Mouse (Mus musculus) CD4-positive, CD25-positive, alpha-beta regulatory T cell, adult 2 months (primary cell): ENCODE data around the gene D17Wsu92e.

Source experiments
- DNase-seq: peaks from one replicate; pipeline ENCODE4 v3.0.0-alpha.2; 2012; ENCODE audit warnings: low read depth, low spot score

Gene D17Wsu92e

GRCm38 (mm10) chr17:27790976-27791375 lies 29.5 kb downstream of the D17Wsu92e start:
- DNase-seq, result no peak

- DNase-seq, result no peak
These were observed 30.4 kb downstream of the D17Wsu92e start for GRCm38 (mm10) chr17:27790015-27790414.

GRCm38 (mm10) chr17:27788456-27789172 lies 31.8 kb downstream of the D17Wsu92e start:
- DNase-seq, result no peak

- DNase-seq, result peak; percentile 26
These were observed 36.9 kb downstream of the D17Wsu92e start for GRCm38 (mm10) chr17:27783567-27783966.

- no peak for DNase-seq
These were observed 39.3 kb downstream of the D17Wsu92e start for GRCm38 (mm10) chr17:27781059-27781687.

- DNase-seq, result no peak
These were observed 40.7 kb downstream of the D17Wsu92e start for GRCm38 (mm10) chr17:27779755-27780154.

GRCm38 (mm10) chr17:27778671-27779355 lies 41.6 kb downstream of the D17Wsu92e start:
- no peak for DNase-seq

- no peak for DNase-seq
These were observed 42.6 kb downstream of the D17Wsu92e start for GRCm38 (mm10) chr17:27777823-27778222.

GRCm38 (mm10) chr17:27774198-27774597 lies 46.2 kb downstream of the D17Wsu92e start:
- no peak for DNase-seq

GRCm38 (mm10) chr17:27771616-27772015 lies 48.8 kb downstream of the D17Wsu92e start:
- DNase-seq, result no peak

GRCm38 (mm10) chr17:27768817-27769542 lies 51.5 kb downstream of the D17Wsu92e start:
- peak; percentile 71 for DNase-seq

- DNase-seq, result no peak
These were observed 52.9 kb downstream of the D17Wsu92e start for GRCm38 (mm10) chr17:27767543-27767942.

- no peak for DNase-seq
These were observed 53.3 kb downstream of the D17Wsu92e start for GRCm38 (mm10) chr17:27767120-27767519.

- no peak for DNase-seq
These were observed 55.4 kb downstream of the D17Wsu92e start for GRCm38 (mm10) chr17:27765066-27765465.

GRCm38 (mm10) chr17:27764453-27764852 lies 56.0 kb downstream of the D17Wsu92e start:
- peak; percentile 43 for DNase-seq

- DNase-seq, result no peak
These were observed 57.6 kb downstream of the D17Wsu92e start for GRCm38 (mm10) chr17:27762884-27763283.

- DNase-seq, result peak; percentile 72
These were observed 58.7 kb downstream of the D17Wsu92e start for GRCm38 (mm10) chr17:27761639-27762336.

- DNase-seq, result no peak
These were observed 60.3 kb downstream of the D17Wsu92e start for GRCm38 (mm10) chr17:27760169-27760568.

GRCm38 (mm10) chr17:27751314-27752202 lies 68.9 kb downstream of the D17Wsu92e start:
- no peak for DNase-seq

- DNase-seq, result no peak
These were observed 70.0 kb downstream of the D17Wsu92e start for GRCm38 (mm10) chr17:27750451-27750942.
